Mouse (Mus musculus) embryonic fibroblast, embryonic 13.5 days (primary cell): ENCODE measurements at regions not wholly inside any gene's neighbourhood (a gene's known extent, or its start where the extent isn't known, plus 50 kb on each side); places are given as distances from the start of the nearest gene placed in this dataset.

Source experiments
- CTCF ChIP-seq: IDR thresholded peaks from 2 replicates; pipeline ENCODE4 v1.5.1; 2011; ENCODE audit warnings: mild to moderate bottlenecking, control low read depth, low read length, moderate library complexity, borderline replicate concordance; ENCODE audit not compliant: insufficient read depth
- POLR2A ChIP-seq: IDR thresholded peaks from 2 replicates; pipeline ENCODE4 v1.6.1; 2011; ENCODE audit warnings: low read depth, mild to moderate bottlenecking, control low read depth, low read length, moderate library complexity

DNA sequence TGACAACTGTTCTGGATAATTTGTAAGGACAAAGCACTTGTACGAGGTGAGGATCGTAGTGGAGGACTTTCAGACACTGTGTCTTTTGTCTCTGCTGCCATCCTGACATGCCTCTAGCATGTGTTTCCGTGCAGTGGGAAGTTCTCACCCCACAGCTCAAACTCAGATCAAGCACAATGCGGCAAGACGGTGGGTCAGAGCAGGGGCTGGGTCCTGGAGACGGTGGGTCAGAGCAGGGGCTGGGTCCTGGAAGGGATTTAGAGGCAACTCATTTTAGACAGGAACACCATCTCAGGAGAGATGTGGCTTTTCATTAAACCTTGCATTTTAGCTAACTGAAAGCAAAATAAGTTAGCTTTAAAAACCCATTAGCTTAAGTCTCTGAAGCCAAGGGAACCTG lies 52.3 kb upstream of the Trpc7 start:
- TF ChIP-seq POLR2A, result no peak
- no peak for TF ChIP-seq CTCF
